In the genomic region with DNA sequence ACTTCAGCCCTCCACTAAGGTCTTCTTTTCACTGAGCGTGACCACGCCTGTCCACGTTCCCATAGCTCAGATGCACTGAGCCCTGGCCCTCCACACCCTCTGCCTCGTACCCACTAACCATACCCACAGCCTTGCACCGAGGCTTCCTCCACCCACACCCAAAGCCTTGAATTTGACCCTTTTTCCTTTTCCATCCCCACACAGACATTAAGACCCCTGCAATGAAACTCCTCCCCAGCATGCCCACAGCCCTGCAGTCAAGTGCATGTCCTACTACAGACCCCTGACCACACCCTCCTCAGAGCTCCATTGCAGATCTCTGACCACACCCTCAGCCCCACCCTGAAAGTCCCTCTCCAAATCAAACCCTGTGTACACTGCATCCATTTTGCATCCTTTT, we compare ENCODE assay signal across 10 mouse cellular contexts. TPM values are rescaled to one million over a fixed set of nuclear protein-coding genes. Genes with fewer than 3 reads are reported as not detected.
DNase-seq lines count a peak whose midpoint lies in the region; ATAC-seq and TF ChIP-seq lines count a peak whose summit lies in the region.
"Had no signal": no experiment of that assay in that cellular context is flagged by ENCODE, and none has a peak within 500 bp of the region (broad histone marks: within the 10 kb centered on the region; RNA-seq: fewer than 3 reads in every experiment).

No protein-coding gene starts in this region.

- no peak for TF ChIP-seq EP300 in heart, adult 2 months (IDR thresholded peaks at IDR 0.05; ENCODE audit: insufficient read depth, low read depth, low read length)

- no peak for ATAC-seq in hindbrain, embryonic 16.5 days
- no peak for ATAC-seq in midbrain, postnatal 0 days (ENCODE audit: low FRiP score)

- peaks cover 27% of the 10 kb centered on the region for H3K4me1 ChIP-seq in heart, adult 2 months (ENCODE audit: control insufficient read depth, insufficient read depth, low read length)
- H3K4me1 ChIP-seq in embryonic facial prominence, embryonic 10.5 days: peaks cover 59% of the 10 kb centered on the region
- peaks cover 50% of the 10 kb centered on the region for H3K4me1 ChIP-seq in hindbrain, embryonic 16.5 days (ENCODE audit: control insufficient read depth, insufficient read depth, low read depth, low read length)
- H3K4me1 ChIP-seq in midbrain, postnatal 0 days (ENCODE audit: insufficient read depth, low read length): peaks cover 23% of the 10 kb centered on the region
- H3K4me1 ChIP-seq in thymus, adult 2 months (replicated peaks; ENCODE audit: control insufficient read depth, insufficient read depth, low read length): 0 out of 2 replicates have a peak, but pooled peaks cover 9% of the 10 kb centered on the region

- no peak for TF ChIP-seq POLR2A in heart, adult 2 months (IDR thresholded peaks at IDR 0.05; ENCODE audit: insufficient read depth, low read depth, low read length)
- no peak for TF ChIP-seq POLR2A in thymus, adult 2 months (IDR thresholded peaks at IDR 0.05; ENCODE audit: control insufficient read depth, extremely low read depth, insufficient read depth, low read length, poor library complexity)

- H3K79me2 ChIP-seq in heart, adult 2 months (replicated peaks; ENCODE audit: control insufficient read depth, insufficient read depth, low read length): no peaks in the 10 kb centered on the region

- intact Hi-C loops in heart, adult 2 months (cut with DNase I): loop anchor here (2.0 kb wide), 2 partner anchors 15 to 55 kb away; no protein-coding TSS in a partner anchor
- intact Hi-C loops in heart, postnatal 10 days (cut with DNase I): no loop called here

- DNase-seq in heart, adult 2 months: no peak
- no peak for DNase-seq in heart, postnatal 10 days
- no peak for DNase-seq in embryonic facial prominence, embryonic 10.5 days (ENCODE audit: low spot score)
- DNase-seq in midbrain, postnatal 0 days (ENCODE audit: low spot score): no peak
- no peak for DNase-seq in thymus, postnatal 14 days
- no peak for DNase-seq in thymus, adult 2 months
- DNase-seq in cerebellum, adult 9-10 months: no peak

- peak overlapping the region; percentile 51 for H3K4me2 ChIP-seq in hindbrain, embryonic 16.5 days (ENCODE audit: low read length)
- peak overlapping the region; percentile 68 for H3K4me2 ChIP-seq in midbrain, postnatal 0 days (ENCODE audit: low read depth, low read length, poor library complexity, severe bottlenecking)

- no peak for TF ChIP-seq CTCF in heart, adult 2 months (IDR thresholded peaks at IDR 0.05)
- TF ChIP-seq CTCF in midbrain, postnatal 0 days (IDR thresholded peaks at IDR 0.05): no peak
- TF ChIP-seq CTCF in thymus, adult 2 months (IDR thresholded peaks at IDR 0.05; ENCODE audit: borderline replicate concordance, control insufficient read depth, extremely low read depth, insufficient read depth, low read length, poor library complexity): no peak

- H3K27ac ChIP-seq in heart, adult 2 months: peak overlapping the region; percentile 24
- peak overlapping the region; percentile 80; the same call in 1 of the 2 replicates for H3K27ac ChIP-seq in embryonic facial prominence, embryonic 10.5 days (replicated peaks)
- H3K27ac ChIP-seq in hindbrain, embryonic 16.5 days (ENCODE audit: low read depth, low read length): peak overlapping the region; percentile 78
- peak overlapping the region; percentile 69 for H3K27ac ChIP-seq in midbrain, postnatal 0 days (ENCODE audit: low read depth, low read length)
- H3K27ac ChIP-seq in thymus, adult 2 months (ENCODE audit: control insufficient read depth, insufficient read depth, low read length): no peak overlapping the region

- no peak overlapping the region for H3K9ac ChIP-seq in heart, adult 2 months (ENCODE audit: low read depth, low read length)
- peak overlapping the region; percentile 4 for H3K9ac ChIP-seq in hindbrain, embryonic 16.5 days (ENCODE audit: low read depth, low read length)
- peak overlapping the region; percentile 73 for H3K9ac ChIP-seq in midbrain, postnatal 0 days (replicated peaks; ENCODE audit: low read length, poor library complexity, severe bottlenecking)

- no peaks in the 10 kb centered on the region for H3K9me3 ChIP-seq in embryonic facial prominence, embryonic 10.5 days
- H3K9me3 ChIP-seq in hindbrain, embryonic 16.5 days (ENCODE audit: control insufficient read depth, low read length): no peaks in the 10 kb centered on the region
- no peaks in the 10 kb centered on the region for H3K9me3 ChIP-seq in midbrain, postnatal 0 days (ENCODE audit: low read length)

- H3K36me3 ChIP-seq in heart, adult 2 months (ENCODE audit: control insufficient read depth, insufficient read depth, low read length): no peaks in the 10 kb centered on the region
- 0 out of 2 replicates have a peak, but pooled peaks cover 10% of the 10 kb centered on the region for H3K36me3 ChIP-seq in embryonic facial prominence, embryonic 10.5 days (replicated peaks)
- H3K36me3 ChIP-seq in hindbrain, embryonic 16.5 days (ENCODE audit: control insufficient read depth, insufficient read depth, low read length): peaks cover 7% of the 10 kb centered on the region
- peaks cover 13% of the 10 kb centered on the region for H3K36me3 ChIP-seq in midbrain, postnatal 0 days (ENCODE audit: insufficient read depth, low read length)
- no peaks in the 10 kb centered on the region for H3K36me3 ChIP-seq in thymus, adult 2 months (ENCODE audit: control insufficient read depth, insufficient read depth, low read length)

- 82% methylated on average over 5 of the region's 5 CpGs for WGBS in heart, adult 2 months
- WGBS in embryonic facial prominence, embryonic 10.5 days: 94% methylated on average over 5 of the region's 5 CpGs
- 59% methylated on average over 5 of the region's 5 CpGs for WGBS in hindbrain, embryonic 16.5 days
- 77% methylated on average over 5 of the region's 5 CpGs for WGBS in midbrain, postnatal 0 days
- 80% methylated on average over 5 of the region's 5 CpGs for WGBS in thymus, adult 2 months

- H3K4me3 ChIP-seq in heart, adult 2 months: peak overlapping the region; percentile 53; the same call in 1 of the 2 replicates
- peak overlapping the region; percentile 56; the same call in 1 of the 2 replicates for H3K4me3 ChIP-seq in embryonic facial prominence, embryonic 10.5 days
- peak overlapping the region; percentile 48 for H3K4me3 ChIP-seq in hindbrain, embryonic 16.5 days (ENCODE audit: low read length)
- peak overlapping the region; percentile 45 for H3K4me3 ChIP-seq in midbrain, postnatal 0 days (ENCODE audit: low read depth, low read length)
- no peak overlapping the region for H3K4me3 ChIP-seq in thymus, adult 2 months (ENCODE audit: control insufficient read depth, insufficient read depth, low read length)

- H3K27me3 ChIP-seq in heart, adult 2 months (ENCODE audit: control insufficient read depth, insufficient read depth, low read length): no peaks in the 10 kb centered on the region
- H3K27me3 ChIP-seq in embryonic facial prominence, embryonic 10.5 days (replicated peaks; ENCODE audit: low read depth, poor library complexity, severe bottlenecking): peaks cover 53% of the 10 kb centered on the region
- no peaks in the 10 kb centered on the region; the same call in 1 of the 2 replicates for H3K27me3 ChIP-seq in hindbrain, embryonic 16.5 days (replicated peaks; ENCODE audit: control insufficient read depth, insufficient read depth, low read length)
- H3K27me3 ChIP-seq in midbrain, postnatal 0 days (ENCODE audit: insufficient read depth, low read length): no peaks in the 10 kb centered on the region
- H3K27me3 ChIP-seq in thymus, adult 2 months (ENCODE audit: control insufficient read depth, insufficient read depth, low read length): no peaks in the 10 kb centered on the region

RNA-seq across cellular contexts. Expression of a gene that starts 1.5 kb away (rescaled TPM):
- total RNA-seq in heart, adult 2 months (2021): 10 to 100 TPM; 35.0 to 48.8 TPM
- 73.7 and 89.2 TPM in 2 replicates for polyA plus RNA-seq in heart, adult 2 months (2012; rRNA removed)
- 10 to 100 TPM; 55.8 to 56.1 TPM for total RNA-seq in heart, postnatal 10 days (2021)
- polyA plus RNA-seq in embryonic facial prominence, embryonic 10.5 days (2016; fragmentation: Nextera tagmentation; extraction: Ambion mirVana): 35.7 and 48.8 TPM in 2 replicates
- polyA plus RNA-seq in hindbrain, embryonic 16.5 days (2015; fragmentation: Nextera tagmentation; extraction: Ambion mirVana): 246 and 256 TPM in 2 replicates
- total RNA-seq in midbrain, postnatal 0 days (2014; rRNA removed): 75.0 and 82.8 TPM in 2 replicates
- 159 and 164 TPM in 2 replicates for polyA plus RNA-seq in midbrain, postnatal 0 days (2015; fragmentation: Nextera tagmentation; extraction: Ambion mirVana)
- 14.6 and 27.8 TPM in 2 replicates for polyA plus RNA-seq in thymus, adult 2 months (2012; rRNA removed)
- total RNA-seq: hematopoietic stem cell, adult 5-6 weeks had no signal

RNA-seq across cellular contexts. Expression of a gene that starts 26.9 kb away (rescaled TPM):
- 10 to 100 TPM; 13.0 to 13.3 TPM for total RNA-seq in heart, adult 2 months (2021)
- 37.5 and 40.5 TPM in 2 replicates for polyA plus RNA-seq in heart, adult 2 months (2012; rRNA removed)
- 10 to 100 TPM; 14.8 to 16.8 TPM for total RNA-seq in heart, postnatal 10 days (2021)
- 19.2 and 20.5 TPM in 2 replicates for polyA plus RNA-seq in embryonic facial prominence, embryonic 10.5 days (2016; fragmentation: Nextera tagmentation; extraction: Ambion mirVana)
- polyA plus RNA-seq in hindbrain, embryonic 16.5 days (2015; fragmentation: Nextera tagmentation; extraction: Ambion mirVana): 39.0 and 40.2 TPM in 2 replicates
- 32.9 and 47.2 TPM in 2 replicates for total RNA-seq in midbrain, postnatal 0 days (2014; rRNA removed)
- 27.3 and 27.9 TPM in 2 replicates for polyA plus RNA-seq in midbrain, postnatal 0 days (2015; fragmentation: Nextera tagmentation; extraction: Ambion mirVana)
- polyA plus RNA-seq in thymus, adult 2 months (2012; rRNA removed): 22.3 and 23.5 TPM in 2 replicates

RNA-seq across cellular contexts. Expression of a gene that starts 48.7 kb away (rescaled TPM):
- under 1 TPM in 1 of 2 experiments, not detected in 1; 0.23 TPM for total RNA-seq in heart, adult 2 months (2021)
- 0.08 and 0.32 TPM in 2 replicates for polyA plus RNA-seq in heart, adult 2 months (2012; rRNA removed)
- 1 to 10 TPM in 1 of 2 experiments, under 1 TPM in 1; 0.60 to 2.1 TPM for total RNA-seq in heart, postnatal 10 days (2021)
- polyA plus RNA-seq in embryonic facial prominence, embryonic 10.5 days (2016; fragmentation: Nextera tagmentation; extraction: Ambion mirVana): 18.8 and 22.2 TPM in 2 replicates
- 6.9 and 8.8 TPM in 2 replicates for polyA plus RNA-seq in hindbrain, embryonic 16.5 days (2015; fragmentation: Nextera tagmentation; extraction: Ambion mirVana)
- 0.57 and 0.88 TPM in 2 replicates for total RNA-seq in midbrain, postnatal 0 days (2014; rRNA removed)
- polyA plus RNA-seq in midbrain, postnatal 0 days (2015; fragmentation: Nextera tagmentation; extraction: Ambion mirVana): 1.3 and 1.9 TPM in 2 replicates
- polyA plus RNA-seq in thymus, adult 2 months (2012; rRNA removed): 0.46 and 0.90 TPM in 2 replicates
- total RNA-seq: hematopoietic stem cell, adult 5-6 weeks; left cerebral cortex, adult 8-10 months had no signal

RNA-seq across cellular contexts. Expression of a gene that starts 56.4 kb away (rescaled TPM):
- under 1 TPM; 0.45 to 0.47 TPM for total RNA-seq in heart, adult 2 months (2021)
- 0.67 and 0.94 TPM in 2 replicates for polyA plus RNA-seq in heart, adult 2 months (2012; rRNA removed)
- 1 to 10 TPM in 1 of 2 experiments, under 1 TPM in 1; 0.77 to 1.2 TPM for total RNA-seq in heart, postnatal 10 days (2021)
- polyA plus RNA-seq in embryonic facial prominence, embryonic 10.5 days (2016; fragmentation: Nextera tagmentation; extraction: Ambion mirVana): 0.29 and 0.67 TPM in 2 replicates
- polyA plus RNA-seq in hindbrain, embryonic 16.5 days (2015; fragmentation: Nextera tagmentation; extraction: Ambion mirVana): 0.44 and 0.60 TPM in 2 replicates
- 0.28 and 0.93 TPM in 2 replicates for total RNA-seq in midbrain, postnatal 0 days (2014; rRNA removed)
- polyA plus RNA-seq in midbrain, postnatal 0 days (2015; fragmentation: Nextera tagmentation; extraction: Ambion mirVana): 0.86 and 0.99 TPM in 2 replicates
- polyA plus RNA-seq in thymus, adult 2 months (2012; rRNA removed): 0.24 and 0.34 TPM in 2 replicates

RNA-seq across cellular contexts. Expression of a gene that starts 56.5 kb away (rescaled TPM):
- under 1 TPM; 0.13 to 0.25 TPM for total RNA-seq in heart, adult 2 months (2021)
- 0.08 and 0.15 TPM in 2 replicates for polyA plus RNA-seq in heart, adult 2 months (2012; rRNA removed)
- under 1 TPM in 1 of 2 experiments, not detected in 1; 0.12 TPM for total RNA-seq in heart, postnatal 10 days (2021)
- 0.08 and 0.16 TPM in 2 replicates for polyA plus RNA-seq in embryonic facial prominence, embryonic 10.5 days (2016; fragmentation: Nextera tagmentation; extraction: Ambion mirVana)
- 0.27 TPM in 1 of 2 replicates, not detected in the other for polyA plus RNA-seq in hindbrain, embryonic 16.5 days (2015; fragmentation: Nextera tagmentation; extraction: Ambion mirVana)
- total RNA-seq in midbrain, postnatal 0 days (2014; rRNA removed): 0.09 and 0.16 TPM in 2 replicates
- polyA plus RNA-seq in midbrain, postnatal 0 days (2015; fragmentation: Nextera tagmentation; extraction: Ambion mirVana): 0.27 TPM in 2 replicates
- polyA plus RNA-seq in thymus, adult 2 months (2012; rRNA removed): 0.07 TPM in 1 of 2 replicates, not detected in the other
- total RNA-seq: hematopoietic stem cell, adult 5-6 weeks; left cerebral cortex, adult 8-10 months had no signal
